Mouse (Mus musculus) kidney, embryonic 16.5 days (tissue): ENCODE results near the gene Serpinb9d. TPM values are rescaled to one million over a fixed set of nuclear protein-coding genes. Genes with fewer than 3 reads are reported as not detected.
"Not testable (repeated sequence)": the region's sequence is repeated elsewhere in the genome, so short reads cannot be mapped to it uniquely, and the experiment has no call there.

Source experiments
- ATAC-seq: fragments of 200-750 bp; cut with Nextera tagmentation; 2 replicates; pipeline ENCODE4 v1.8.0; 2017; ENCODE audit warnings: moderate TSS enrichment; ENCODE audit not compliant: low FRiP score, low TSS enrichment
- H3K27ac ChIP-seq: fragments of 300-500 bp; sonication (generic); 2 replicates; pipeline ENCODE4 v1.5.1; 2014; ENCODE audit warnings: low read length
- H3K27me3 ChIP-seq: fragments of 300-500 bp; sonication (generic); 2 replicates; pipeline ENCODE4 v1.6.1; 2014; ENCODE audit warnings: low read length, control low read depth, mixed read lengths; ENCODE audit not compliant: insufficient read depth
- H3K36me3 ChIP-seq: fragments of 300-500 bp; sonication (generic); 2 replicates; pipeline ENCODE4 v1.6.1; 2014; ENCODE audit warnings: low read length, control low read depth, mixed read lengths; ENCODE audit not compliant: insufficient read depth
- H3K4me1 ChIP-seq: fragments of 300-500 bp; sonication (generic); 2 replicates; pipeline ENCODE4 v1.6.1; 2014; ENCODE audit warnings: low read length, control low read depth, mixed read lengths; ENCODE audit not compliant: insufficient read depth
- H3K4me2 ChIP-seq: fragments of 300-500 bp; sonication (generic); replicated peaks from 2 replicates; pipeline ENCODE4 v1.6.1; 2014; ENCODE audit warnings: low read depth, low read length
- H3K4me3 ChIP-seq: fragments of 300-500 bp; sonication (generic); 2 replicates; pipeline ENCODE4 v1.5.1; 2014; ENCODE audit warnings: mild to moderate bottlenecking, low read length
- H3K9ac ChIP-seq: fragments of 300-500 bp; sonication (generic); replicated peaks from 2 replicates; pipeline ENCODE4 v1.6.1; 2014; ENCODE audit warnings: low read length
- H3K9me3 ChIP-seq: fragments of 300-500 bp; sonication (generic); 2 replicates; pipeline ENCODE4 v1.6.1; 2016; ENCODE audit warnings: low read length, control low read depth
- WGBS: fragments of 180-500 bp; shearing (Covaris S2); extraction: QIAGEN DNeasy Blood & Tissue Kit; methylation state at CpG from one replicate; pipeline ENCODE4 v1.1.7; 2014; 5-methylcytosine and 5-hydroxymethylcytosine counted together
- polyA plus RNA-seq: library from polyadenylated mRNA; unstranded; fragments of >200 nt; fragmentation: Nextera tagmentation; extraction: Ambion mirVana; gene quantifications from 2 replicates; pipeline ENCODE4 v1.2.1, GENCODE M21; 2015

Serpinb9d gene
- not detected in 2 replicates for polyA plus RNA-seq

DNA sequence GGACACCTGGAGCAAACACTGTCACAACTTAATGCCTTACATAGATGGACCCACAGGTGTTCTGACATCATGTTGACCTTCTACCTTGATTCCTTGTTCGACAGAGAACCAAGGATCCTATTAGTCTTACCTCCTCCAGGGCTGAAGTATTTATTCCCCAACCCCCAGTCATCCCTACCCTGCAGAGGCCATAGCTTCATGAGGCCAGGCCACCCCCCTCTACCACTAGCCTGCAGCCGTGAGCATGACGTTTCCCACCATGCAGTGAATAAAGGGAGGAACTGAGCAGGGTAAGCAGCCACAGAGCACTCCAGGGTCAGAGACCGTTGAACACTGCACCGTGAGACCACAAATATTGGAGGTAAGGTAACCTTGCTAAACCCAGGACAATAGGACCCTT, at the start of gene Serpinb9d:
TSS of gene Serpinb9d (plus strand) at position 301 of the 400 bp plus-strand sequence.
- H3K27ac ChIP-seq = no peak within 1 kb of the TSS
- H3K4me2 ChIP-seq = no peak within 1 kb of the TSS
- no peaks in the 10 kb centered on the region for H3K4me1 ChIP-seq
- ATAC-seq = no peak
- no peak within 1 kb of the TSS for H3K9ac ChIP-seq
- 81% methylated on average over 5 of the region's 5 CpGs for WGBS
- H3K9me3 ChIP-seq = no peaks in the 10 kb centered on the region
- H3K27me3 ChIP-seq = no peaks in the 10 kb centered on the region
- no peak within 1 kb of the TSS for H3K4me3 ChIP-seq
- no peaks in the 10 kb centered on the region for H3K36me3 ChIP-seq

DNA sequence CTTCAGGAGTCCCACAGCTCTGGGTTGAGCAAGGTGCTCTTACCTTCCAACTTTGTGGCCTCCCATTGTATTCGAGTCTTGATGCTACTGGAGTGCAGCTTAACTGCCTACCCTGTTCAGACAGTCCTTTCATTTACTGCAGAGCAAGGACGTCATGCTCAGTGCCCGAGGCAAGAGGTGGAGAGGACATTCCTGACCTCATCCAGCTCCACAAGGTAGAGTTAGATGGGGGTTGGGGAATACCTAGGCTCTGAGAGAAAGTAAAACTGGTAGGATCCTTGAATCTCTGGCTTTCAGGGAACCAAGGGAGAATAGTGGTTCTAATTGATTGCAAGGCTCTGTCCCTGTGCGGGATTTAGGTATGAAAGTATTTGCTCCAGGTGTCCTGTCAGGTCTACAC, 33.1 kb upstream of the Serpinb9d start, which contains the start of gene Serpinb9c:
TSS of gene Serpinb9c (minus strand) at position 101 of the 400 bp plus-strand sequence.
- Histone ChIP-seq H3K27ac (no peak within 1 kb of the TSS), H3K4me1 (no peaks in the 10 kb centered on the region), H3K4me2 (no peak within 1 kb of the TSS), H3K27me3 (no peaks in the 10 kb centered on the region), H3K9me3 (no peaks in the 10 kb centered on the region), H3K36me3 (no peaks in the 10 kb centered on the region), H3K4me3 (no peak within 1 kb of the TSS), H3K9ac (no peak within 1 kb of the TSS)
- ATAC-seq = no peak
- WGBS = 72% methylated on average over 4 of the region's 4 CpGs

DNA sequence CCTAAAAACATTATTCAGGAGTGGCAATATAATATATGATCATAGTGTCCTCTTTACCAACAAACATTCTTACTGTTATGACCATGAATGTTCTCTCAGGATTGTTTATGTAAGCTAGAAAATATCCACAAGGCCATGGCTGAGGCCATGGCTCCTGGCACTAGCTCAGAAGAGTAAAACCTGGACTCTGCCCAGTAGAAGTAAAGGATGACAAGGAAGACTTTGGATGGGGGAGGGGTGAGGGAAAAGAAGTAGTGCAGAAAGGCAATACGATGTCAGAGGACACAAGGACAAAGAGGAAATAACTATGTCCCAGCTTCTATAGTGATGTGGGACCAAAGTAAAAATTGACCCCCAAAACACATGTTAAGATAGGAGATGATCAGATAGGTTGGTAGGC, 2.3 kb upstream of the Serpinb9d start:
- H3K4me1 ChIP-seq, H3K4me2 ChIP-seq, H3K9ac ChIP-seq, H3K9me3 ChIP-seq, H3K36me3 ChIP-seq, H3K27ac ChIP-seq, H3K4me3 ChIP-seq, ATAC-seq, H3K27me3 ChIP-seq: not testable (repeated sequence)
- whole genome bisulfite sequencing = 86% methylated on average over 1 of the region's 1 CpGs

DNA sequence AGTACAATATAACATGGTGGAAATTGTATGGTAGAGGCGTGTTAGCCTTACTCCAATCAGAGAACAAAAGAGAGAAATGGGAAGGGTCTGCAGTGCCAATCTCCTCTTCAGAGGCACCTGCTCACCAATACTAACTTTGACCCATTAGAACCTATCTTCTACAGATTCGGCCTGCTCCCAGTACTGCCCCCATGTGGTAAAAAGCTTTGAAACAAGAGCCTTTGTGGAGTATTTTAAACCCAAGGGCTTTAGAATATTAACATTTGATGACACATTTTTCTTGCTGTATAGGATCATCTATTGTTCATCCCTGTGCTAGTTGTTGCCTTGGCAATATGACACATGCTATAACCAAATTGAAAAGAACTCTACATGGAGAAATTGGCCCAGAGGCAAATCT, 7.0 kb downstream of the Serpinb9d start:
- no peaks in the 10 kb centered on the region for H3K36me3 ChIP-seq
- H3K9me3 ChIP-seq = no peaks in the 10 kb centered on the region
- no peak overlapping the region for H3K4me3 ChIP-seq
- no peak for ATAC-seq
- no peaks in the 10 kb centered on the region for H3K27me3 ChIP-seq
- no peak overlapping the region for H3K9ac ChIP-seq
- 56% methylated on average over 2 of the region's 2 CpGs for WGBS
- H3K4me1 ChIP-seq = no peaks in the 10 kb centered on the region
- H3K27ac ChIP-seq = no peak overlapping the region
- no peak overlapping the region for H3K4me2 ChIP-seq

DNA sequence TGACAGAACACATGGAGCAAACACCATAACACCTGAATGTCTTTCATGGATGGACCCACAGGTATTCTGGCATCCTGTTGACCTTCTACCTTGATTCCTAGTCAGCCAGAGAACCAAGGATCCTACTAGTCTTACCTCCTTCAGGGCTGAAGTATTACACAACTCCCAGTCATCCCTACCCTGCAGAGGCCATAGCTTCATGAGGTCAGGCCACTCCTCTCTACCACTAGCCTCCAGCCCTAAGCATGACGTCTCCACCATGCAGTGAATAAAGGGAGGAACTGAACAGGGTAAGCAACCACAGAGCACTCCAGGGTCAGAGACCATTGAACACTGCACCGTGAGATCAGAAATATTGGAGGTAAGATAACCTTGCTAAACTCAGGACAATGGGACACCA, 56.6 kb downstream of the Serpinb9d start, which contains the start of gene Serpinb9e:
TSS of gene Serpinb9e (plus strand) at position 301 of the 400 bp plus-strand sequence.
- H3K27ac ChIP-seq, ATAC-seq, H3K4me3 ChIP-seq, H3K36me3 ChIP-seq, H3K27me3 ChIP-seq, H3K4me2 ChIP-seq, H3K4me1 ChIP-seq, H3K9me3 ChIP-seq, H3K9ac ChIP-seq: not testable (repeated sequence)
- WGBS = 79% methylated on average over 2 of the region's 2 CpGs

Other genes with a start within 250 kb of the Serpinb9d start
- 6.4 and 7.0 TPM in 2 replicates for gene Serpinb6b, start 227.8 kb upstream of the Serpinb9d start, polyA plus RNA-seq
- 11.4 TPM in 2 replicates for gene Serpinb9, start 189.7 kb upstream of the Serpinb9d start, polyA plus RNA-seq
- 0.09 TPM in 1 of 2 replicates, not detected in the other for gene Serpinb9b, start 165.5 kb upstream of the Serpinb9d start, polyA plus RNA-seq
- not detected in 2 replicates for gene Serpinb1b, start 114.4 kb upstream of the Serpinb9d start, polyA plus RNA-seq
- not detected in 2 replicates for gene Serpinb9c, start 33.2 kb upstream of the Serpinb9d start, polyA plus RNA-seq
- gene Serpinb9e, start 56.7 kb downstream of the Serpinb9d start, polyA plus RNA-seq = not detected in 2 replicates
- gene Serpinb9f, start 131.1 kb downstream of the Serpinb9d start, polyA plus RNA-seq = not detected in 2 replicates
- gene Gm11397, start 202.8 kb downstream of the Serpinb9d start, polyA plus RNA-seq = not detected in 2 replicates